Mouse (Mus musculus) small intestine, adult 2 months (tissue): ENCODE data around the gene Gabbr2.

ENCODE experiments used
- CTCF ChIP-seq: fragments of 200-500 bp; IDR thresholded peaks from 2 replicates; pipeline ENCODE4 v1.5.1; 2012; ENCODE audit warnings: low read depth, mild to moderate bottlenecking, control low read depth, inconsistent platforms, low read length, moderate library complexity, mixed read lengths; ENCODE audit not compliant: insufficient replicate concordance, insufficient read length; ENCODE audit errors: extremely low read depth
- POLR2A ChIP-seq: fragments of 200-500 bp; IDR thresholded peaks from 2 replicates; pipeline ENCODE4 v1.6.1; 2012; ENCODE audit warnings: low read depth, mild to moderate bottlenecking, control low read depth, inconsistent platforms, low read length, moderate library complexity

DNA sequence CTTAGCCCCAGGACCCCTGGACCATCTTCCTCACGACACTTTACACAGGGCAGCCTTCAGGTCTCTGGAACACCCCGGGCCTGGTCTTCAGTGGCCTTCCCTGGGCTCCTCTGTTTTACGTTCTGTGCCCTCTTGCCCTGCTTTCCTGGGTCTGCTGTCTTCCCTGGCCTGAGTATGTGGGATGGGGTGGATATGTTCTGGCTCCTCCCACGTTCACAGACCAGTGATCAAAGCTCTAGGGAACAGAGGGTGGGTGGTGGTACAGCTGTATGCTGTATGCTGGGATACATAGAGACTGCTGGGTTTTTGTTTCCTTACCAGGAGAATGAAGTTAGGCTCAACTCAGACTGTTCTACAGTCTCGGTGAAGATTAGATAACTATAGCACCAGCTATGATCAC is 274.5 kb downstream of the Gabbr2 start:
- TF ChIP-seq CTCF: no peak
- no peak for TF ChIP-seq POLR2A
